Mouse (Mus musculus): Measurements from ENCODE around the gene Car7.

DNA sequence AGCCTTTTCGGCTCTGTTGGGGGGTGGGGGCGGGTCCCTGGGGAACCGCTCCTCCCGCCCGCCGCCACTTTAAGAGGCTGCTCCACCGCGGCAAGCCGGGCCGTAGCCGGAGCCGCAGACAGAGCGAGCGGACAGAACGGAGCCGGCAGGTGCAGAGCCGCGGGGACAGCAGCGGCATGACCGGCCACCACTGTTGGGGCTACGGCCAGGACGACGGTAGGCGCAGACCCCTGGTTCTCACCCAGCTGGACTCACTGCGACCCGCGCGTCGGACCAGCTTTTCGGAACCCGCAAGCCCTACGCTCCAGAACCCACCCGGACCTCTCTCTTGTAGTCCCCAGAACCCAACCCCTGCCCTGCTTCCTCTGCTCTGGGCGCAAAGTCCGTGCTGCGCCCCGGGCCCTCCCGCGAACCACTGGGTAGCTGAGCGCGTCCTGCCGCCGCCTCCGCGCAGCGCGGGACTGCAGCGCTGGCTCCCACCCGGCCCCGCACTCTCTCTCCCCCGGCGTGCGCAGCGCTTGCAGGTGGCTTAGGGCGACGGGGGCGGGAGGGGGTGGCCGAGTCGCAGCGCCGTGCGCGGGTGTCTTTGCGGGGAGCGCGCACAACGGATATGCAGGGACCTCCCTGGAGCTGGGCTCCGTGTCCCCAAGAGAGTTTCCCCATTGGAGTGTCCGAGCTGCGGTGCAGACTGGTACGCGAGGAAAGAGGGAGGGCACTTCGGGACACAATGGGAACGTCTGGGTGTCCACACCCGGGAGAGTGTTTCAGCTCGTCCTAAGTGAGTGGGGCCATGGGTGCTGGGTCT is 6.4 kb downstream of the Car7 start:
- no peak for TF ChIP-seq POLR2A (IDR thresholded peaks at IDR 0.05; ENCODE audit: borderline replicate concordance, control insufficient read depth, low read depth, low read length)
- TF ChIP-seq CTCF (IDR thresholded peaks at IDR 0.05; ENCODE audit: control insufficient read depth, insufficient read depth, low read length) = no peak
